Mouse (Mus musculus) lung, embryonic 16.5 days (tissue): ENCODE results near the gene Aqp2. TPM values are rescaled to one million over a fixed set of nuclear protein-coding genes. Genes with fewer than 3 reads are reported as not detected.

ENCODE experiments used
- ATAC-seq: fragments of 200-750 bp; cut with Nextera tagmentation; 2 replicates; pipeline ENCODE4 v1.8.0; 2017; ENCODE audit warnings: low read depth, mild to moderate bottlenecking, moderate library complexity
- H3K27ac ChIP-seq: fragments of 300-500 bp; sonication (generic); 2 replicates; pipeline ENCODE4 v1.5.1; 2014; ENCODE audit warnings: mild to moderate bottlenecking, control low read depth, low read length
- H3K27me3 ChIP-seq: fragments of 300-500 bp; sonication (generic); 2 replicates; pipeline ENCODE4 v1.6.1; 2014; ENCODE audit warnings: low read depth, low read length, mixed read lengths; ENCODE audit not compliant: control insufficient read depth, insufficient read depth
- H3K36me3 ChIP-seq: fragments of 300-500 bp; sonication (generic); 2 replicates; pipeline ENCODE4 v1.6.1; 2014; ENCODE audit warnings: low read length; ENCODE audit not compliant: control insufficient read depth, insufficient read depth
- H3K4me1 ChIP-seq: fragments of 300-500 bp; sonication (generic); replicated peaks from 2 replicates; pipeline ENCODE4 v1.6.1; 2014; ENCODE audit warnings: low read length, mixed read lengths; ENCODE audit not compliant: control insufficient read depth, insufficient read depth
- H3K4me2 ChIP-seq: fragments of 300-500 bp; sonication (generic); 2 replicates; pipeline ENCODE4 v1.6.1; 2014; ENCODE audit warnings: low read depth, low read length, control low read depth
- H3K4me3 ChIP-seq: fragments of 300-500 bp; sonication (generic); 2 replicates; pipeline ENCODE4 v1.5.1; 2014; ENCODE audit warnings: mild to moderate bottlenecking, low read length, control low read depth
- H3K9ac ChIP-seq: fragments of 300-500 bp; sonication (generic); 2 replicates; pipeline ENCODE4 v1.6.1; 2014; ENCODE audit warnings: low read length, control low read depth
- H3K9me3 ChIP-seq: fragments of 300-500 bp; sonication (generic); 2 replicates; pipeline ENCODE4 v1.6.1; 2016; ENCODE audit warnings: low read length; ENCODE audit not compliant: control insufficient read depth
- WGBS: fragments of 180-500 bp; shearing (Covaris S2); extraction: QIAGEN DNeasy Blood & Tissue Kit; methylation state at CpG from one replicate; pipeline ENCODE4 v1.1.7; 2014; 5-methylcytosine and 5-hydroxymethylcytosine counted together
- polyA plus RNA-seq: library from polyadenylated mRNA; unstranded; fragments of >200 nt; fragmentation: Nextera tagmentation; extraction: Ambion mirVana; gene quantifications from 2 replicates; pipeline ENCODE4 v1.2.1, GENCODE M21; 2015

Aqp2 gene
- polyA plus RNA-seq: not detected in 2 replicates

GRCm38 (mm10) chr15:99578802-99579485, at the start of gene Aqp2:
Gene Aqp2 (plus strand): TSS chr15:99579055.
- ATAC-seq: no peak
- no peak within 1 kb of the TSS for H3K4me3 ChIP-seq
- 76% methylated on average over 26 of the region's 26 CpGs for WGBS
- no peak within 1 kb of the TSS for H3K27ac ChIP-seq
- no peak within 1 kb of the TSS for H3K9ac ChIP-seq
- no peaks in the 10 kb centered on the region for H3K36me3 ChIP-seq
- peaks cover 42% of the 10 kb centered on the region for H3K27me3 ChIP-seq
- no peaks in the 10 kb centered on the region for H3K9me3 ChIP-seq
- peaks cover 2% of the 10 kb centered on the region for H3K4me1 ChIP-seq
- no peak within 1 kb of the TSS for H3K4me2 ChIP-seq

- H3K4me2 ChIP-seq: no peak overlapping the region
- no peak overlapping the region for H3K4me3 ChIP-seq
- peaks cover 7% of the 10 kb centered on the region; the same call in 1 of the 2 replicates for H3K4me1 ChIP-seq
- H3K36me3 ChIP-seq: no peaks in the 10 kb centered on the region
- no peaks in the 10 kb centered on the region for H3K9me3 ChIP-seq
- 0 out of 2 replicates have a peak overlapping the region, but pooled peaks have one; percentile 15 for H3K9ac ChIP-seq
- WGBS: 16% methylated on average over 6 of the region's 6 CpGs
- no peak for ATAC-seq
- H3K27ac ChIP-seq: no peak overlapping the region
- peaks cover 13% of the 10 kb centered on the region; the same call in 1 of the 2 replicates for H3K27me3 ChIP-seq
Measured at GRCm38 (mm10) chr15:99531146-99531545, 47.7 kb upstream of the Aqp2 start.

- peaks cover 11% of the 10 kb centered on the region; the same call in 1 of the 2 replicates for H3K27me3 ChIP-seq
Measured at GRCm38 (mm10) chr15:99532023-99532422, 46.8 kb upstream of the Aqp2 start.

GRCm38 (mm10) chr15:99536889-99537862, 41.7 kb upstream of the Aqp2 start:
- no peak overlapping the region for H3K4me3 ChIP-seq
- no peak overlapping the region for H3K27ac ChIP-seq
- no peak overlapping the region for H3K9ac ChIP-seq
- peak; percentile 71 for ATAC-seq
- no peaks in the 10 kb centered on the region for H3K4me1 ChIP-seq
- no peaks in the 10 kb centered on the region for H3K36me3 ChIP-seq
- H3K27me3 ChIP-seq: no peaks in the 10 kb centered on the region; the same call in 1 of the 2 replicates
- H3K9me3 ChIP-seq: no peaks in the 10 kb centered on the region
- WGBS: 45% methylated on average over 11 of the region's 11 CpGs
- no peak overlapping the region for H3K4me2 ChIP-seq

More at GRCm38 (mm10) chr15:99532023-99532422, 46.8 kb upstream of the Aqp2 start:
- no peaks in the 10 kb centered on the region for H3K36me3 ChIP-seq
- no peak for ATAC-seq
- no peak overlapping the region for H3K4me3 ChIP-seq
- H3K27ac ChIP-seq: no peak overlapping the region
- WGBS: 51% methylated on average over 3 of the region's 3 CpGs
- H3K4me1 ChIP-seq: peaks cover 7% of the 10 kb centered on the region; the same call in 1 of the 2 replicates
- no peak overlapping the region for H3K9ac ChIP-seq
- no peak overlapping the region for H3K4me2 ChIP-seq
- no peaks in the 10 kb centered on the region for H3K9me3 ChIP-seq

GRCm38 (mm10) chr15:99539891-99540290, 39.0 kb upstream of the Aqp2 start:
- no peaks in the 10 kb centered on the region for H3K9me3 ChIP-seq
- no peak overlapping the region for H3K4me3 ChIP-seq
- 45% methylated on average over 8 of the region's 8 CpGs for WGBS
- H3K27ac ChIP-seq: no peak overlapping the region
- H3K36me3 ChIP-seq: no peaks in the 10 kb centered on the region
- H3K9ac ChIP-seq: no peak overlapping the region
- no peaks in the 10 kb centered on the region for H3K27me3 ChIP-seq
- no peaks in the 10 kb centered on the region; the same call in 1 of the 2 replicates for H3K4me1 ChIP-seq
- no peak for ATAC-seq
- no peak overlapping the region for H3K4me2 ChIP-seq

- Histone ChIP-seq H3K4me3 (no peak overlapping the region), H3K36me3 (no peaks in the 10 kb centered on the region), H3K9me3 (no peaks in the 10 kb centered on the region), H3K9ac (no peak overlapping the region), H3K27me3 (no peaks in the 10 kb centered on the region), H3K27ac (no peak overlapping the region), H3K4me2 (no peak overlapping the region), H3K4me1 (no peaks in the 10 kb centered on the region; the same call in 1 of the 2 replicates)
- no peak for ATAC-seq
- 41% methylated on average over 7 of the region's 7 CpGs for WGBS
Measured at GRCm38 (mm10) chr15:99544047-99544446, 34.8 kb upstream of the Aqp2 start.

GRCm38 (mm10) chr15:99546596-99546995, 32.3 kb upstream of the Aqp2 start:
- 62% methylated on average over 11 of the region's 11 CpGs for WGBS
- no peak overlapping the region for H3K4me2 ChIP-seq
- H3K4me3 ChIP-seq: no peak overlapping the region
- H3K4me1 ChIP-seq: no peaks in the 10 kb centered on the region; the same call in 1 of the 2 replicates
- no peaks in the 10 kb centered on the region for H3K36me3 ChIP-seq
- H3K27ac ChIP-seq: no peak overlapping the region
- no peak overlapping the region for H3K9ac ChIP-seq
- H3K9me3 ChIP-seq: no peaks in the 10 kb centered on the region
- no peaks in the 10 kb centered on the region for H3K27me3 ChIP-seq
- peak; percentile 26; the same call in 1 of the 2 replicates for ATAC-seq

- H3K4me1 ChIP-seq: no peaks in the 10 kb centered on the region; the same call in 1 of the 2 replicates
- H3K27ac ChIP-seq: no peak overlapping the region
- H3K4me2 ChIP-seq: no peak overlapping the region
- H3K9me3 ChIP-seq: no peaks in the 10 kb centered on the region
- no peak overlapping the region for H3K9ac ChIP-seq
- 63% methylated on average over 6 of the region's 6 CpGs for whole genome bisulfite sequencing
- no peak for ATAC-seq
- no peaks in the 10 kb centered on the region for H3K27me3 ChIP-seq
- no peaks in the 10 kb centered on the region for H3K36me3 ChIP-seq
- H3K4me3 ChIP-seq: no peak overlapping the region
Measured at GRCm38 (mm10) chr15:99547732-99548131, 31.1 kb upstream of the Aqp2 start.

GRCm38 (mm10) chr15:99549901-99550300, 29.0 kb upstream of the Aqp2 start:
- Histone ChIP-seq H3K27ac (no peak overlapping the region), H3K36me3 (no peaks in the 10 kb centered on the region), H3K27me3 (no peaks in the 10 kb centered on the region), H3K9ac (no peak overlapping the region), H3K4me3 (no peak overlapping the region), H3K9me3 (no peaks in the 10 kb centered on the region), H3K4me1 (no peaks in the 10 kb centered on the region), H3K4me2 (no peak overlapping the region)
- ATAC-seq: no peak
- 58% methylated on average over 2 of the region's 2 CpGs for WGBS
